In genomic region chr6:50255356-50255755, GRCm38 (mm10) we compare ENCODE assay signal across 22 mouse cellular contexts. TPM values are rescaled to one million over a fixed set of nuclear protein-coding genes. Genes with fewer than 3 reads are reported as not detected.
DNase-seq lines count a peak whose midpoint lies in the region; ATAC-seq and TF ChIP-seq lines count a peak whose summit lies in the region.
"Had no signal": no experiment of that assay in that cellular context is flagged by ENCODE, and none has a peak within 500 bp of the region (broad histone marks: within the 10 kb centered on the region; RNA-seq: fewer than 3 reads in every experiment).

No protein-coding gene starts in this region.

- H3K4me3 ChIP-seq in heart, embryonic 16.5 days (ENCODE audit: low read length): no peak overlapping the region
- no peak overlapping the region for H3K4me3 ChIP-seq in heart, embryonic 10.5 days
- peak overlapping the region; percentile 88 for H3K4me3 ChIP-seq in megakaryocyte, embryonic 14.5 days (replicated peaks)
- H3K4me3 ChIP-seq in bone marrow, adult 2 months (replicated peaks; ENCODE audit: control insufficient read depth, low read depth, low read length): peak overlapping the region; percentile 1
- H3K4me3 ChIP-seq in small intestine, adult 2 months (ENCODE audit: low read depth, low read length): no peak overlapping the region; the same call in 1 of the 2 replicates
- H3K4me3 ChIP-seq: forebrain, embryonic 10.5 days; kidney, embryonic 15.5 days; layer of hippocampus, adult 2 months; left cerebral cortex, adult 2 months; limb, embryonic 10.5 days; liver, embryonic 12.5 days; midbrain, embryonic 12.5 days; neural tube, embryonic 15.5 days had no signal

- 48% methylated on average over 5 of the region's 5 CpGs for WGBS in heart, embryonic 16.5 days
- 64% methylated on average over 5 of the region's 5 CpGs for WGBS in heart, embryonic 10.5 days
- WGBS in bone marrow, adult 2 months: 26% methylated on average over 5 of the region's 5 CpGs
- WGBS in small intestine, adult 2 months: 44% methylated on average over 5 of the region's 5 CpGs

- no peak for TF ChIP-seq POLR2A in bone marrow, adult 2 months (IDR thresholded peaks at IDR 0.05; ENCODE audit: borderline replicate concordance, control insufficient read depth, low read depth, low read length)
- no peak for TF ChIP-seq POLR2A in small intestine, adult 2 months (IDR thresholded peaks at IDR 0.05; ENCODE audit: low read depth, low read length)

- no peak overlapping the region for H3K9ac ChIP-seq in heart, embryonic 16.5 days (ENCODE audit: low read length)
- H3K9ac ChIP-seq: kidney, embryonic 15.5 days; liver, embryonic 12.5 days; midbrain, embryonic 12.5 days; neural tube, embryonic 15.5 days had no signal

- H3K4me1 ChIP-seq in heart, embryonic 16.5 days (ENCODE audit: control insufficient read depth, insufficient read depth, low read length): peaks cover 8% of the 10 kb centered on the region
- no peaks in the 10 kb centered on the region for H3K4me1 ChIP-seq in heart, embryonic 10.5 days
- H3K4me1 ChIP-seq in megakaryocyte, embryonic 14.5 days: peaks cover 91% of the 10 kb centered on the region
- H3K4me1 ChIP-seq in bone marrow, adult 2 months (ENCODE audit: control insufficient read depth, insufficient read depth, low read length): peaks cover 4% of the 10 kb centered on the region; the same call in 1 of the 2 replicates
- H3K4me1 ChIP-seq in small intestine, adult 2 months (ENCODE audit: control insufficient read depth, insufficient read depth, insufficient read length, low read length): peaks cover 16% of the 10 kb centered on the region
- H3K4me1 ChIP-seq: forebrain, embryonic 10.5 days; limb, embryonic 10.5 days; liver, embryonic 12.5 days had no signal

- no peaks in the 10 kb centered on the region for H3K27me3 ChIP-seq in heart, embryonic 16.5 days (ENCODE audit: control insufficient read depth, insufficient read depth, low read length)
- no peaks in the 10 kb centered on the region; the same call in 1 of the 2 replicates for H3K27me3 ChIP-seq in heart, embryonic 10.5 days (ENCODE audit: insufficient read depth, poor library complexity, severe bottlenecking)
- H3K27me3 ChIP-seq in megakaryocyte, embryonic 14.5 days (replicated peaks): no peaks in the 10 kb centered on the region
- H3K27me3 ChIP-seq in small intestine, adult 2 months (ENCODE audit: control insufficient read depth, insufficient read depth, low read length): no peaks in the 10 kb centered on the region
- H3K27me3 ChIP-seq: CH12.LX; kidney, embryonic 15.5 days; midbrain, embryonic 12.5 days; neural tube, embryonic 15.5 days; Patski had no signal

- no peak for TF ChIP-seq CTCF in bone marrow, adult 2 months (IDR thresholded peaks at IDR 0.05; ENCODE audit: control insufficient read depth, insufficient read depth, low read length)
- no peak for TF ChIP-seq CTCF in small intestine, adult 2 months (IDR thresholded peaks at IDR 0.05; ENCODE audit: extremely low read depth, insufficient read length, insufficient replicate concordance, low read depth, low read length)

- no peak for DNase-seq in heart, embryonic 10.5 days (ENCODE audit: low spot score)
- no peak for DNase-seq in layer of hippocampus, postnatal 36 days
- no peak for DNase-seq in layer of hippocampus, postnatal 10 days (ENCODE audit: low spot score in 2 of 2)
- DNase-seq: cerebellum, adult 9-11 months; thymus, postnatal 4 days had no signal

- H3K9me3 ChIP-seq in heart, embryonic 16.5 days (replicated peaks; ENCODE audit: control insufficient read depth, low read length): 0 out of 2 replicates have a peak, but pooled peaks cover 2% of the 10 kb centered on the region
- no peaks in the 10 kb centered on the region for H3K9me3 ChIP-seq in heart, embryonic 10.5 days
- no peaks in the 10 kb centered on the region for H3K9me3 ChIP-seq in megakaryocyte, embryonic 14.5 days
- H3K9me3 ChIP-seq: forebrain, embryonic 10.5 days; kidney, embryonic 15.5 days; limb, embryonic 10.5 days; liver, embryonic 12.5 days; midbrain, embryonic 12.5 days; neural tube, embryonic 15.5 days had no signal

- no peaks in the 10 kb centered on the region for H3K36me3 ChIP-seq in heart, embryonic 16.5 days (ENCODE audit: control insufficient read depth, insufficient read depth)
- H3K36me3 ChIP-seq in heart, embryonic 10.5 days: no peaks in the 10 kb centered on the region
- H3K36me3 ChIP-seq in megakaryocyte, embryonic 14.5 days (replicated peaks; ENCODE audit: low read length): peaks cover 11% of the 10 kb centered on the region
- H3K36me3 ChIP-seq in small intestine, adult 2 months (ENCODE audit: control insufficient read depth, insufficient read depth, low read length): no peaks in the 10 kb centered on the region
- H3K36me3 ChIP-seq: forebrain, embryonic 10.5 days; kidney, embryonic 15.5 days; limb, embryonic 10.5 days; liver, embryonic 12.5 days; midbrain, embryonic 12.5 days had no signal

- ATAC-seq in heart, embryonic 16.5 days (replicated peaks; ENCODE audit: extremely low read depth, insufficient read depth, low FRiP score): no peak
- no peak for ATAC-seq in megakaryocyte, adult 5-6 weeks (ENCODE audit: poor library complexity, severe bottlenecking)
- ATAC-seq: activated CD4-positive, CD25-positive, alpha-beta regulatory T cell, adult 4 months; hindbrain, embryonic 16.5 days; liver, embryonic 12.5 days had no signal

- no peak overlapping the region for H3K27ac ChIP-seq in heart, embryonic 16.5 days (ENCODE audit: low read length)
- H3K27ac ChIP-seq in heart, embryonic 10.5 days: no peak overlapping the region
- H3K27ac ChIP-seq in bone marrow, adult 2 months (ENCODE audit: control insufficient read depth, insufficient read depth, low read depth, low read length, poor library complexity): peak overlapping the region; percentile 85
- H3K27ac ChIP-seq in small intestine, adult 2 months (ENCODE audit: insufficient read depth, low read depth, low read length): peak overlapping the region; percentile 78
- H3K27ac ChIP-seq: forebrain, embryonic 10.5 days; kidney, embryonic 15.5 days; layer of hippocampus, adult 2 months; left cerebral cortex, adult 2 months; limb, embryonic 10.5 days; liver, embryonic 12.5 days; midbrain, embryonic 12.5 days; neural tube, embryonic 15.5 days had no signal

- H3K4me2 ChIP-seq in heart, embryonic 16.5 days (ENCODE audit: low read depth, low read length): 0 out of 2 replicates have a peak overlapping the region, but pooled peaks have one; percentile 65
- H3K4me2 ChIP-seq: midbrain, embryonic 12.5 days; neural tube, embryonic 15.5 days had no signal

RNA-seq across cellular contexts. Expression of gene Gsdme, which starts 8.3 kb away (rescaled TPM):
- polyA plus RNA-seq in heart, embryonic 16.5 days (2015; fragmentation: Nextera tagmentation; extraction: Ambion mirVana): 33.5 and 37.7 TPM in 2 replicates
- polyA plus RNA-seq in heart, embryonic 10.5 days (2016; fragmentation: Nextera tagmentation; extraction: Ambion mirVana): 29.4 and 36.6 TPM in 2 replicates
- polyA plus RNA-seq in megakaryocyte, embryonic 14.5 days (2012; ENCODE audit: insufficient read depth, low replicate concordance): 1.5 TPM in 1 of 2 replicates, not detected in the other
- total RNA-seq in megakaryocyte, adult 5-6 weeks (2015): 17.1 and 17.9 TPM in 2 replicates
- 18.6 and 31.3 TPM in 2 replicates for total RNA-seq in megakaryocyte, adult 5-6 weeks (2017)
- polyA plus RNA-seq in bone marrow, adult 2 months (2011; ENCODE audit: insufficient read depth, insufficient read length, low replicate concordance, missing spikeins): 4.7 and 16.1 TPM in 2 replicates
- 1.1 and 27.8 TPM in 2 replicates for polyA plus RNA-seq in small intestine, adult 2 months (2012; rRNA removed)
- 10 to 100 TPM; 10.0 to 10.3 TPM for total RNA-seq in layer of hippocampus, postnatal 36 days (2021)
- 10 to 100 TPM; 14.6 to 15.6 TPM for total RNA-seq in layer of hippocampus, postnatal 10 days (2021)

Comparison
In these comparisons a context has a peak if more than half of its experiments do, and no peak if none do; other contexts are left out.
1. H3K27ac ChIP-seq: peak in bone marrow, adult 2 months (single experiment) and small intestine, adult 2 months (single experiment); none in heart, embryonic 16.5 days (single experiment) and heart, embryonic 10.5 days (single experiment).
2. H3K4me3 ChIP-seq: peak in megakaryocyte, embryonic 14.5 days (single experiment) and bone marrow, adult 2 months (single experiment); none in heart, embryonic 16.5 days (single experiment), heart, embryonic 10.5 days (single experiment) and small intestine, adult 2 months (single experiment).